Mouse (Mus musculus) midbrain, embryonic 13.5 days (tissue): Measurements from ENCODE around the gene Klhl6. TPM values are rescaled to one million over a fixed set of nuclear protein-coding genes. Genes with fewer than 3 reads are reported as not detected.

Experiments used
- ATAC-seq: fragments of 200-750 bp; cut with Nextera tagmentation; 2 replicates; pipeline ENCODE4 v1.8.0; 2017; ENCODE audit warnings: mild to moderate bottlenecking, moderate TSS enrichment, moderate library complexity
- H3K27ac ChIP-seq: fragments of 300-500 bp; sonication (generic); 2 replicates; pipeline ENCODE4 v1.5.1; 2015; ENCODE audit warnings: inconsistent platforms, mild to moderate bottlenecking, moderate library complexity
- H3K27me3 ChIP-seq: fragments of 300-500 bp; sonication (generic); 2 replicates; pipeline ENCODE4 v1.6.1; 2015; ENCODE audit warnings: mild to moderate bottlenecking, inconsistent platforms
- H3K36me3 ChIP-seq: fragments of 300-500 bp; sonication (generic); 2 replicates; pipeline ENCODE4 v1.6.1; 2015; ENCODE audit warnings: mild to moderate bottlenecking, inconsistent platforms
- H3K4me1 ChIP-seq: fragments of 300-500 bp; sonication (generic); replicated peaks from 2 replicates; pipeline ENCODE4 v1.6.1; 2015; ENCODE audit warnings: inconsistent platforms
- H3K4me2 ChIP-seq: fragments of 300-500 bp; sonication (generic); replicated peaks from 2 replicates; pipeline ENCODE4 v1.6.1; 2015; ENCODE audit warnings: moderate library complexity, mild to moderate bottlenecking, inconsistent platforms
- H3K4me3 ChIP-seq: fragments of 300-500 bp; sonication (generic); replicated peaks from 2 replicates; pipeline ENCODE4 v1.5.1; 2015; ENCODE audit warnings: mild to moderate bottlenecking, inconsistent platforms
- H3K9ac ChIP-seq: fragments of 300-500 bp; sonication (generic); replicated peaks from 2 replicates; pipeline ENCODE4 v1.6.1; 2015; ENCODE audit warnings: mild to moderate bottlenecking, inconsistent platforms
- H3K9me3 ChIP-seq: fragments of 300-500 bp; sonication (generic); 2 replicates; pipeline ENCODE4 v1.6.1; 2016; ENCODE audit warnings: mild to moderate bottlenecking, inconsistent platforms
- WGBS: fragments of 180-500 bp; shearing (Covaris S2); methylation state at CpG from one replicate; pipeline ENCODE4 v1.1.7; 2015; 5-methylcytosine and 5-hydroxymethylcytosine counted together
- polyA plus RNA-seq: library from polyadenylated mRNA; unstranded; fragments of >200 nt; fragmentation: Nextera tagmentation; extraction: Ambion mirVana; gene quantifications from 2 replicates; pipeline ENCODE4 v1.2.1, GENCODE M21; 2015

Klhl6 gene
- polyA plus RNA-seq, 1 experiment from 2014 or later, result 5.3 TPM

DNA sequence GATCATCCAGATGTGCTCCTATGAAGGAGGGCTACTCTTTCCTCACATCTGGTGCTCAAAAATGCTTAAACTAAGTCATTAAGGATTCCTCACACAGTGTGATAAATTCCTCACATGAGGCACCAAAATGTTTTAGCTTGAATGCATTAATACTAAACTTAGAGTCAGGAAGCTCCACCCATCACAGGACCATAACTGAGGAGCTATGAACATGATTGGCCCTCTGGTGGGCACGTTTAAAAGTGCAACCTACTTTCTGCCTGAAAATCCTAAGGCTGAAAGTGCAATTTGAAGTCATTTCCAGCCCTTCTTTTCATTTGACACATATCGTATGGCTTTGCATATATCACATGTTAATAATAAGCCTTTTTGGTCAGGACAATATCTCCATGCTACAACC is 75.7 kb downstream of the Klhl6 start:
- no peaks in the 10 kb centered on the region for H3K27me3 ChIP-seq
- H3K9me3 ChIP-seq, result no peaks in the 10 kb centered on the region
- no peaks in the 10 kb centered on the region for H3K36me3 ChIP-seq
- H3K9ac ChIP-seq, result no peak overlapping the region
- H3K27ac ChIP-seq, result no peak overlapping the region
- WGBS, result 36% methylated on average over 2 of the region's 2 CpGs
- H3K4me2 ChIP-seq, result no peak overlapping the region
- ATAC-seq, result no peak
- H3K4me1 ChIP-seq, result no peaks in the 10 kb centered on the region
- H3K4me3 ChIP-seq, result no peak overlapping the region

- Histone ChIP-seq H3K4me3 (no peak overlapping the region), H3K4me1 (no peaks in the 10 kb centered on the region), H3K36me3 (no peaks in the 10 kb centered on the region), H3K27me3 (no peaks in the 10 kb centered on the region), H3K9me3 (no peaks in the 10 kb centered on the region), H3K4me2 (no peak overlapping the region), H3K9ac (no peak overlapping the region), H3K27ac (no peak overlapping the region)
- 39% methylated on average over 2 of the region's 2 CpGs for WGBS
- no peak for ATAC-seq
Measured at GRCm38 (mm10) chr16:19904734-19905479, 77.9 kb downstream of the Klhl6 start.

DNA sequence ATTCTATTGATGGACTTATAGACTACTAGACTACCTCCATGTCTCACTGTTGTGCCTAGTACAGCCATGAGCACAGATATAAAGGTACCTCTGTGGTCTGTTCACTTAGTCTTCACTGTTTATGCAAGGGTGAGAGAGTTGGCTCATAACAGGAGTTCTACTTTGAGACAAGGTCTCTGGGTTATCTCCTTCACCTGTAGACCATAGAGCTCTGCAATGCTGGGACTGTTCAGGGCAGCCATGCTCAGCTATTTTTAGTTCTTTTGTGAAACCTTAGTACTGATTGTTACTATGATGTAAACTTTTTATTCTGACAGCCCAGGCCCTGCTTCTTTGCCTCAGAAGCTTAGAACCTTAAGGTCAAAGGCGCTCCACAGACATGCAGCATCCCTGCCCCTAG is 79.0 kb downstream of the Klhl6 start:
- 100% methylated on average over 1 of the region's 1 CpGs for WGBS
- no peak overlapping the region for H3K4me3 ChIP-seq
- H3K9me3 ChIP-seq, result no peaks in the 10 kb centered on the region
- H3K36me3 ChIP-seq, result no peaks in the 10 kb centered on the region
- no peaks in the 10 kb centered on the region for H3K4me1 ChIP-seq
- H3K9ac ChIP-seq, result no peak overlapping the region
- no peak for ATAC-seq
- no peak overlapping the region for H3K27ac ChIP-seq
- H3K4me2 ChIP-seq, result no peak overlapping the region
- H3K27me3 ChIP-seq, result no peaks in the 10 kb centered on the region

Other genes with a start within 250 kb of the Klhl6 start
- gene B3gnt5, start 222.8 kb downstream of the Klhl6 start, polyA plus RNA-seq, result 50.8 and 60.3 TPM in 2 replicates
- gene Klhl24, start 114.5 kb upstream of the Klhl6 start, polyA plus RNA-seq, result 64.6 and 69.3 TPM in 2 replicates
- 28.1 and 29.6 TPM in 2 replicates for gene Yeats2, start 158.0 kb upstream of the Klhl6 start, polyA plus RNA-seq